9 mouse cellular contexts compared by ENCODE assay signal in genomic region chr1:88008735-88009134, GRCm38 (mm10). TPM values are rescaled to one million over a fixed set of nuclear protein-coding genes. Genes with fewer than 3 reads are reported as not detected.
A peak's percentile ranks its signal among the peaks of the same experiment; 100 is the strongest.
DNase-seq lines count a peak whose midpoint lies in the region; ATAC-seq lines count a peak whose summit lies in the region.
"Had no signal": no experiment of that assay in that cellular context is flagged by ENCODE, and none has a peak within 500 bp of the region (broad histone marks: within the 10 kb centered on the region; RNA-seq: fewer than 3 reads in every experiment).

No protein-coding gene starts in this region.

- H3K36me3 ChIP-seq in forebrain, embryonic 15.5 days, result no peaks in the 10 kb centered on the region; the same call in 1 of the 2 replicates
- 0 out of 2 replicates have a peak, but pooled peaks cover 3% of the 10 kb centered on the region for H3K36me3 ChIP-seq in liver, embryonic 13.5 days

- no peak for DNase-seq in frontal cortex, postnatal 25 days (ENCODE audit: low spot score in 2 of 2)
- DNase-seq in A20 (ENCODE audit: low read depth, low spot score), result peak; percentile 8
- no peak for DNase-seq in liver, embryonic 13.5 days
- no peak for DNase-seq in spleen, adult 12 weeks (ENCODE audit: low spot score)
- no peak for DNase-seq in urinary bladder, adult 18-20 months (ENCODE audit: low spot score in 2 of 2)
- no peak for DNase-seq in layer of hippocampus, postnatal 36 days

- H3K4me1 ChIP-seq in forebrain, embryonic 15.5 days, result peaks cover 21% of the 10 kb centered on the region
- peaks cover 16% of the 10 kb centered on the region for H3K4me1 ChIP-seq in liver, embryonic 13.5 days (replicated peaks)

- no peaks in the 10 kb centered on the region for H3K27me3 ChIP-seq in forebrain, embryonic 15.5 days
- H3K27me3 ChIP-seq in liver, embryonic 13.5 days, result no peaks in the 10 kb centered on the region

- H3K27ac ChIP-seq in forebrain, embryonic 15.5 days (replicated peaks), result no peak overlapping the region
- H3K27ac ChIP-seq in liver, embryonic 13.5 days, result no peak overlapping the region

- H3K4me3 ChIP-seq in forebrain, embryonic 15.5 days, result peak overlapping the region; percentile 82
- peak overlapping the region; percentile 75 for H3K4me3 ChIP-seq in liver, embryonic 13.5 days (replicated peaks)

- H3K4me2 ChIP-seq in forebrain, embryonic 15.5 days (replicated peaks), result peak overlapping the region; percentile 63
- peak overlapping the region; percentile 84 for H3K4me2 ChIP-seq in liver, embryonic 13.5 days

- H3K9ac ChIP-seq in forebrain, embryonic 15.5 days (replicated peaks), result peak overlapping the region; percentile 92
- H3K9ac ChIP-seq in liver, embryonic 13.5 days, result peak overlapping the region; percentile 86

- 49% methylated on average over 4 of the region's 4 CpGs for WGBS in forebrain, embryonic 15.5 days
- WGBS in liver, embryonic 13.5 days (ENCODE audit: insufficient replicate concordance), result 43% methylated on average over 4 of the region's 4 CpGs

- peak; percentile 14; the same call in 1 of the 2 replicates for ATAC-seq in frontal cortex, adult (ENCODE audit: low TSS enrichment)
- ATAC-seq in forebrain, embryonic 15.5 days (replicated peaks), result peak; percentile 60
- no peak for ATAC-seq in liver, embryonic 13.5 days (ENCODE audit: low read depth)

- H3K9me3 ChIP-seq in forebrain, embryonic 15.5 days, result no peaks in the 10 kb centered on the region
- H3K9me3 ChIP-seq in liver, embryonic 13.5 days (replicated peaks), result no peaks in the 10 kb centered on the region

RNA-seq across cellular contexts. Expression of gene Usp40, which starts 0.4 kb away (rescaled TPM):
- polyA plus RNA-seq in forebrain, embryonic 15.5 days (2015; fragmentation: Nextera tagmentation; extraction: Ambion mirVana), result 26.7 and 27.2 TPM in 2 replicates
- 7.5 and 9.2 TPM in 2 replicates for polyA plus RNA-seq in liver, embryonic 13.5 days (2015; fragmentation: Nextera tagmentation; extraction: Ambion mirVana)
- 10 to 100 TPM; 21.4 to 25.6 TPM for total RNA-seq in layer of hippocampus, postnatal 36 days (2021)

RNA-seq across cellular contexts. Expression of gene Ugt1a10, which starts 46.5 kb away (rescaled TPM):
- polyA plus RNA-seq in forebrain, embryonic 15.5 days (2015; fragmentation: Nextera tagmentation; extraction: Ambion mirVana), result not detected in 2 replicates
- not detected in 2 replicates for polyA plus RNA-seq in liver, embryonic 13.5 days (2015; fragmentation: Nextera tagmentation; extraction: Ambion mirVana)
- total RNA-seq in layer of hippocampus, postnatal 36 days (2021), result not detected
- total RNA-seq: layer of hippocampus, adult 8-10 months had no signal
